ENCODE assay signal across 10 mouse cellular contexts in the genomic region with DNA sequence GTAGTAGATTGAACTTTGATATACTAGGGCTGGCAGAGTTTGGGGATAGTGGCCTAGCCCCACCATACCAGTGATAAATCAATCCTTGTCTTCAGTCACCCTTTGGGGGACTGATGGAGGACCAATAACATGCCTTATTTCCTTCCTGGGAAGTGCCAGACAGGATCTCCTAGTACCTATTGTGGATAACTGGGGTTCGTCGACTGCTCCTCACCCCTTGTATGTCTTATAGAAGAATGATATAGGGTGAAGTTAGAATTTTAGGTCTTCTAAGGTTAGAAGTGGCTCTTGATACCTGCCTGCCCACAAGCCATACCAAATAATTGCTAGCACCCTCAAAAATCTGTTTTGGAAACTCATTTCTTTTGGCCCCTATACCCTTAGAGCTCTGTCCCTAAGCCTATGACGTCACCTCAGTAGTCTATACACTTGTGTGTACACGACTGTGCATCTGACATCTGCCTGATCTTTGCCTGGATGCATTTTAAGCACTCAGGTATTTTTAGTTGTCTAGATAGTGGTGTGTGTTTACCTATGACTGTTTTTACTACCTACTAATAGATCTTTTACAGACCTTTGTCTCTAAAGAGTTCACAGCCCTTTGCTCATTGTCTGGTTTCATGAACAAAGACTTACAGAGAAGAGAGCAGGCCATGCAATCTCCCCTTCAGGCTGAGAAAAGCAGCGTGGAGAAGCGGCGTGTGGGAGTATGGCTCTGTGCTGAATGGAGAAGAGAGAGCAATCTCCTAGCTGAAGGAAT. TPM values are rescaled to one million over a fixed set of nuclear protein-coding genes. Genes with fewer than 3 reads are reported as not detected.
DNase-seq lines count a peak whose midpoint lies in the region; ATAC-seq lines count a peak whose summit lies in the region.
"Had no signal": no experiment of that assay in that cellular context is flagged by ENCODE, and none has a peak within 500 bp of the region (broad histone marks: within the 10 kb centered on the region; RNA-seq: fewer than 3 reads in every experiment).

No protein-coding gene starts in this region.

- H3K27me3 ChIP-seq in kidney, embryonic 15.5 days = peaks cover 3% of the 10 kb centered on the region; the same call in 1 of the 2 replicates
- H3K27me3 ChIP-seq in embryonic facial prominence, embryonic 10.5 days (replicated peaks; ENCODE audit: low read depth, poor library complexity, severe bottlenecking) = peaks cover 17% of the 10 kb centered on the region
- H3K27me3 ChIP-seq in hindbrain, embryonic 10.5 days (ENCODE audit: insufficient read depth, poor library complexity, severe bottlenecking) = no peaks in the 10 kb centered on the region
- no peaks in the 10 kb centered on the region for H3K27me3 ChIP-seq in midbrain, embryonic 15.5 days (replicated peaks)

- H3K36me3 ChIP-seq in kidney, embryonic 15.5 days = no peaks in the 10 kb centered on the region
- peaks cover 32% of the 10 kb centered on the region for H3K36me3 ChIP-seq in embryonic facial prominence, embryonic 10.5 days (replicated peaks)
- peaks cover 66% of the 10 kb centered on the region for H3K36me3 ChIP-seq in hindbrain, embryonic 10.5 days
- no peaks in the 10 kb centered on the region for H3K36me3 ChIP-seq in midbrain, embryonic 15.5 days (replicated peaks)

- no peak overlapping the region for H3K4me3 ChIP-seq in kidney, embryonic 15.5 days (replicated peaks)
- H3K4me3 ChIP-seq in embryonic facial prominence, embryonic 10.5 days = 0 out of 2 replicates have a peak overlapping the region, but pooled peaks have one; percentile 4
- peak overlapping the region; percentile 40 for H3K4me3 ChIP-seq in hindbrain, embryonic 10.5 days
- H3K4me3 ChIP-seq in midbrain, embryonic 15.5 days = no peak overlapping the region

- no peaks in the 10 kb centered on the region for H3K9me3 ChIP-seq in kidney, embryonic 15.5 days (replicated peaks)
- no peaks in the 10 kb centered on the region for H3K9me3 ChIP-seq in embryonic facial prominence, embryonic 10.5 days
- no peaks in the 10 kb centered on the region for H3K9me3 ChIP-seq in hindbrain, embryonic 10.5 days
- no peaks in the 10 kb centered on the region for H3K9me3 ChIP-seq in midbrain, embryonic 15.5 days

- WGBS in kidney, embryonic 15.5 days = 56% methylated on average over 7 of the region's 7 CpGs
- WGBS in embryonic facial prominence, embryonic 10.5 days = 51% methylated on average over 7 of the region's 7 CpGs
- WGBS in hindbrain, embryonic 10.5 days = 32% methylated on average over 7 of the region's 7 CpGs
- 20% methylated on average over 7 of the region's 7 CpGs for WGBS in midbrain, embryonic 15.5 days

- H3K4me2 ChIP-seq in kidney, embryonic 15.5 days = no peak overlapping the region
- H3K4me2 ChIP-seq in midbrain, embryonic 15.5 days = peak overlapping the region; percentile 3; the same call in 1 of the 2 replicates

- peaks cover 51% of the 10 kb centered on the region for H3K4me1 ChIP-seq in kidney, embryonic 15.5 days
- peaks cover 92% of the 10 kb centered on the region for H3K4me1 ChIP-seq in embryonic facial prominence, embryonic 10.5 days
- peaks cover 99% of the 10 kb centered on the region for H3K4me1 ChIP-seq in hindbrain, embryonic 10.5 days (replicated peaks)
- H3K4me1 ChIP-seq in midbrain, embryonic 15.5 days = peaks cover 83% of the 10 kb centered on the region

- peak overlapping the region; percentile 54; the same call in 1 of the 2 replicates for H3K27ac ChIP-seq in kidney, embryonic 15.5 days
- peak overlapping the region; percentile 88 for H3K27ac ChIP-seq in embryonic facial prominence, embryonic 10.5 days (replicated peaks)
- peak overlapping the region; percentile 95 for H3K27ac ChIP-seq in hindbrain, embryonic 10.5 days
- peak overlapping the region; percentile 85 for H3K27ac ChIP-seq in midbrain, embryonic 15.5 days
- H3K27ac ChIP-seq: macrophage had no signal

- no peak overlapping the region for H3K9ac ChIP-seq in kidney, embryonic 15.5 days
- H3K9ac ChIP-seq in midbrain, embryonic 15.5 days = peak overlapping the region; percentile 26; the same call in 1 of the 2 replicates

- no peak for DNase-seq in kidney, adult 18-20 months
- no peak for DNase-seq in embryonic facial prominence, embryonic 10.5 days (ENCODE audit: low spot score)
- no peak for DNase-seq in hindbrain, embryonic 10.5 days (ENCODE audit: low spot score)
- no peak for DNase-seq in cerebellum, adult 9-11 months
- DNase-seq in adrenal gland, postnatal 14 days = no peak
- no peak for DNase-seq in layer of hippocampus, adult 8-10 months (ENCODE audit: low spot score in 2 of 2)
- DNase-seq: thymus, postnatal 25 days had no signal

- no peak for ATAC-seq in kidney, embryonic 15.5 days (replicated peaks; ENCODE audit: low FRiP score)
- ATAC-seq in midbrain, embryonic 15.5 days (replicated peaks) = no peak

RNA-seq across cellular contexts. Expression of a gene that starts 6.1 kb away (rescaled TPM):
- polyA plus RNA-seq in kidney, embryonic 15.5 days (2015; fragmentation: Nextera tagmentation; extraction: Ambion mirVana) = 3.6 and 3.8 TPM in 2 replicates
- polyA plus RNA-seq in embryonic facial prominence, embryonic 10.5 days (2016; fragmentation: Nextera tagmentation; extraction: Ambion mirVana) = 12.6 and 19.6 TPM in 2 replicates
- polyA plus RNA-seq in hindbrain, embryonic 10.5 days (2016; fragmentation: Nextera tagmentation; extraction: Ambion mirVana) = 42.3 and 44.4 TPM in 2 replicates
- 26.1 and 27.9 TPM in 2 replicates for polyA plus RNA-seq in midbrain, embryonic 15.5 days (2015; fragmentation: Nextera tagmentation; extraction: Ambion mirVana)
- total RNA-seq in adrenal gland, postnatal 14 days (2021) = 3.7 and 5.6 TPM in 2 replicates
- 1 to 10 TPM; 1.2 to 2.0 (median 1.9) TPM for total RNA-seq in layer of hippocampus, adult 8-10 months (2022)

RNA-seq across cellular contexts. Expression of a gene that starts 23.6 kb away (rescaled TPM):
- 1.2 and 1.6 TPM in 2 replicates for polyA plus RNA-seq in kidney, embryonic 15.5 days (2015; fragmentation: Nextera tagmentation; extraction: Ambion mirVana)
- 0.46 and 0.58 TPM in 2 replicates for polyA plus RNA-seq in embryonic facial prominence, embryonic 10.5 days (2016; fragmentation: Nextera tagmentation; extraction: Ambion mirVana)
- 1.0 and 3.5 TPM in 2 replicates for polyA plus RNA-seq in hindbrain, embryonic 10.5 days (2016; fragmentation: Nextera tagmentation; extraction: Ambion mirVana)
- polyA plus RNA-seq in midbrain, embryonic 15.5 days (2015; fragmentation: Nextera tagmentation; extraction: Ambion mirVana) = 10.7 and 11.5 TPM in 2 replicates
- total RNA-seq in adrenal gland, postnatal 14 days (2021) = 64.1 and 71.4 TPM in 2 replicates
- 1 to 10 TPM; 5.1 to 6.2 (median 5.7) TPM for total RNA-seq in layer of hippocampus, adult 8-10 months (2022)
- polyA plus RNA-seq: macrophage had no signal

Comparison
In these comparisons a context has a peak if more than half of its experiments do, and no peak if none do; other contexts are left out.
1. H3K4me3 ChIP-seq: peak in embryonic facial prominence, embryonic 10.5 days (single experiment) and hindbrain, embryonic 10.5 days (single experiment); none in kidney, embryonic 15.5 days (single experiment) and midbrain, embryonic 15.5 days (single experiment).
2. Peak in every context shown above with its lines, with median percentiles within 50 percentile points of each other: H3K27ac ChIP-seq.